Mouse (Mus musculus) lung, postnatal 36 days (tissue): ENCODE data around the gene Neb.
"Not testable (repeated sequence)": the region's sequence is repeated elsewhere in the genome, so short reads cannot be mapped to it uniquely, and the experiment has no call there.

Experiments
- DNase-seq: peaks from one replicate; pipeline ENCODE4 v3.0.0; 2022; ENCODE audit warnings: mixed read lengths

Neb gene

DNA sequence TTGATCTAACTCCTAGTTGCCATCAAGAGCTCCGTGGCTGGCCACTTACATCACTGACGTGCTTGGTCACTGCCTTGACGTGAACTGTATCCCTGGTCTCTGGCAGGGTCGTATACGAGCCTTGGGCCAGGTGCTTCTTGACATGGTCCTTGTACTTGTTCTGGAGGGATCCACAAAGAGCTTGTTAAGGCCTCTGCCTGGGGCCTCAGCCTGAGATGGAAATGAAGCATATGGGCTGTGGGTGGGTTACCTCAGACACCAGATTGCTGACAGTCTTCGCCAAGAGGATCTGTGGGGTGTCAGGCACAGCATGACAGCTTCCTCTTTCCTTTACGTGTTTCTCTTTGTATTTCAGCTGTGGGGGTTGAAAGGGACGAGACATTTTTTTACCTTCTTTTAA is 201.7 kb downstream of the Neb start:
- DNase-seq: no peak

DNA sequence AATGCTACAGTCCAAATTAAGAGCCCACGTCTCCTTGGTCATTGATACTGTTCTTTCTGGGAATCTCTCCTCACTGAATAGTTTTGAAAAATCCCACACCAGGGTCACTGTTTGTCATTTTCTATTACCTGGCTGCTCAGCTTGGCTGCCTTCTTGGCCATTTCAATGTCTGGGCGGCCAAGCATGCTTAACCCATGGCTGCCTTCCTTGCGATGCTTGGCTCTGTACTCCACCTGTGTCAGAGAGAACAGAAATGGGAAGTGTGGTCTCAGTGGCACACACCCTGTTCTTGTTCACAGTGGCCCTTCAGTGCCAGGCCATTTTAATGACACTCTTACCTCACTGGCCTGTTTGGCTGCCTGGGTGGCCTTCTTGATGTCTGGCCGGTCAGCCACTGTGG is 203.3 kb downstream of the Neb start:
- DNase-seq: no peak

DNA sequence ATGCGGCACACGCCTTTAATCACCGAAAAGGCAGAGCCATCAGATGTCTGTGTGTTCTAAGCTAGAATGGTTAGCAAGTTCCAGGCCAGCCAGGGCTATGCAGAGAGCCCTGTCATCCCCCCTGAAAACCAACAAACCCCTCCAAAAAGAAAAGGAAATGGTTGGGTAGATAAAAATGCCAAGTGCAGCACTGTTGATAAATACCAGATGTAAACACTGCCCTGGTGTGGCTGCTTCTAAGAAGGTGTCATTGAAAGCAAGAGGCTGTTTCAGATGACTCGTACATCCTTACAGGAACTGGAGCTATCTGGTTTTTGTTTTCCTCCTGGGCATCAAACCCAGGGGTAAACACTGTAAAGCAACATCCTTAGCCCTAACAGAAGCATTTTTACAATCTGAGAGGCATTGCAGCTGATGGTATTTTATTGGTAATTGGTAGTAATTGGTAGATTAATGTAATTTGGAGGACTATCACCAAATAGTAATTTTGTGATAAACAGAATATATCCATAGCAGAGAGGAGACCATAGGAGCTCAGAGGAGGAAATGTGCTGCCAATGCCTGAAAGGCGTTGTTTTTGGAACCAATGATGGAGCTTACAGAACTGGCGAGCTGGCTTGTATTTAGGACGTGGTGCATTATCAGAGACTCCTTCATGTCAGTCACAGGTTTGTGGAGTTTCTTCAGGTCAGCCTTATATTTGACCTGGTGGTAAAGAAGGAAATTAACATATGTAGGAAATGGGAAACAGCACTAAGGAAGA is 208.8 kb downstream of the Neb start:
- no peak for DNase-seq

DNA sequence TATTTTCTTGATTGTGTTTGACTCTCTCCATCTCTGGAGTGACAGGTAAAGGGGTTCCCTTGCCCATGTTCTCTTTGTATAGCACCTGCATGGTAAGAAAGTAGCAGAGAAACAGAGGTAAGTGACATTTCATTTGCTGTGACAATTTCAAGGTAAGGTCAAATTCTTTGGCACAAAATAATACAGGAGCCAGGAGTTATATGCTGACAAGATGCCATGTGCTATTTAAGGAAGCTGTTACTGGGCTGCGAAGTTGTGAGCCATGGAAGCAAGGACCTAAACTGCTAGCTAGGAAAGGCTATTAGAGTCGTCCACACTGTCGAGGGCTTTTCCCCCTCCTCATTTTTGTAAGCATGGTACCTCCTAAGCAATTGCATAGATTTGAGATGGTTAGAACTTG is 225.2 kb downstream of the Neb start:
- no peak for DNase-seq

DNA sequence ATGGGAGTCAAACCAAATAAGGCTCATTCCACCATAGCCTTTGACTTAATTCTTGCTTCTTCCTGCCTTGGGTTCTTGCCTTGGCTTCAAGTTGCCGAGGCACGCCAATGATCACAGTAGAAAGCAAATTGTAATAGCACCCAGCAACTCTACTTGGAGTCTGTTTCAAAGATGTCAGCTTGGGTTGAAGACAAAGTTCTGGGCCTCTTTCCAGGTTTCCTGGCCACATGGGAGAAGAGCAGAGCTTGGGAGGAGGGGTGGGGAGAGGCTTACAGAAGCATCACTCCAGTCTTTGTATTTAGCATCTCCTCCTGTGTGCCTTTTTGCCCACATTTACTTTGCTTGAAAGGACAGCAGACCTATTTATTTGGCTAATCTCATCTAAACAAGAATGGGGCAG is 244.9 kb downstream of the Neb start:
- DNase-seq: no peak

DNA sequence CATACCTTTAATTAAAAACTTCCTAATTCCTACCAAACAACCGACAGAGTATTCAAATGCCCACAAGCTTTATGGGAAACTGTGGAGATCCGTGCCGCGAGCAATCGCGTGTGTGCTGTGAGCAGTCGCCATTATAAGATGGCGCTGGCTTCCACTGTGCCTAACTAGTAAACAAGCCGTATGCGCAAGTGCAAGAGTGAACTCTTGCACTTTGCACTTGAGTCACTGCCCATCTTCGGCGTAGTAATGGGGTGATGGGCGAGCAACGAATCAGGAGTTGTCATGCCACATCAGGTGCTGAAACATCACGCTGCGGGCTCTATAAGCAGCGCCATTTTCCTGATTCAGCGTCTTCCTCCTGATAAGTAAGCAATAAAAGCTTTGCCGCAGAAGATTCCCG is 246.9 kb downstream of the Neb start:
- not testable (repeated sequence) for DNase-seq

DNA sequence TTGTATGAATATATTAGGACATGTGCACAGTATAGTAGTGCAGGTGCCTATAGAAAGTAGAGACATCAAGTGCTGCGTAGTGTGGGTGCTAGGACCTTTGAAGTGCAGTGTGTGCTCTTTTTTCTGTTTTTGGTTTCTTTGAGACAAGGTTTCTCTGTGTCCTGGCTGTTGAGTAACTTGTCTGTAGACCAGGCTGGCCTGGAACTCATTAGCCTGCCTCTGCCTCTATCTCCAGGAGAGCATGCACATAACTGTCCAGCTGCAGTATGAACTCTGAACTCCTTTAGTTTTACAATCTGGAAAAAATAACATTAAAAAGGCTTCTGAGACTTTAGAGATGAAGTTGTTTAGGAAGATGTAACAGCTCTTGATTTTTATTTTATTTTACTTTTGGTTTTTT is 264.2 kb downstream of the Neb start:
- DNase-seq: no peak
